Mouse (Mus musculus) liver, embryonic 14.5 days (tissue): ENCODE results near the gene Rraga. TPM values are rescaled to one million over a fixed set of nuclear protein-coding genes. Genes with fewer than 3 reads are reported as not detected.
"Not testable (repeated sequence)": the region's sequence is repeated elsewhere in the genome, so short reads cannot be mapped to it uniquely, and the experiment has no call there.

ENCODE experiments used
- ATAC-seq: fragments of 200-750 bp; cut with Nextera tagmentation; 2 replicates; pipeline ENCODE4 v1.8.0; 2017; ENCODE audit warnings: moderate number of reproducible peaks, mild to moderate bottlenecking, moderate library complexity; ENCODE audit not compliant: insufficient read depth
- DNase-seq, 3 experiments: peaks; one replicate each; pipeline ENCODE4 v3.0.0-alpha.2; 2012 to 2013; ENCODE audit warnings: low read depth in 3 of 3, low spot score in 3 of 3
- H3K27ac ChIP-seq: fragments of 300-500 bp; sonication (generic); 2 replicates; pipeline ENCODE4 v1.5.1; 2014; ENCODE audit warnings: moderate library complexity, mild to moderate bottlenecking, control low read depth, inconsistent platforms
- H3K27me3 ChIP-seq: fragments of 300-500 bp; sonication (generic); 2 replicates; pipeline ENCODE4 v1.6.1; 2014; ENCODE audit warnings: mild to moderate bottlenecking, low read length, moderate library complexity; ENCODE audit not compliant: control insufficient read depth, insufficient read depth
- H3K36me3 ChIP-seq: fragments of 300-500 bp; sonication (generic); replicated peaks from 2 replicates; pipeline ENCODE4 v1.6.1; 2014; ENCODE audit warnings: low read depth; ENCODE audit not compliant: control insufficient read depth, insufficient read depth
- H3K4me1 ChIP-seq, 2 experiments: fragments of 200-500 bp in 1 of 2; fragments of 300-500 bp in 1 of 2; sonication (generic) in 1 of 2; replicated peaks; 2 replicates each; pipeline ENCODE4 v1.6.1; 2012 to 2014; ENCODE audit warnings: antibody characterized with exemption in 1 of 2, inconsistent platforms in 1 of 2, low read length in 1 of 2; ENCODE audit not compliant: control insufficient read depth in 2 of 2, insufficient read depth in 2 of 2
- H3K4me2 ChIP-seq: fragments of 300-500 bp; sonication (generic); 2 replicates; pipeline ENCODE4 v1.6.1; 2014; ENCODE audit warnings: low read depth, mild to moderate bottlenecking, control low read depth, moderate library complexity
- H3K4me3 ChIP-seq, 2 experiments: fragments of 200-500 bp in 1 of 2; fragments of 300-500 bp in 1 of 2; sonication (generic) in 1 of 2; 2 replicates each; pipeline ENCODE4 v1.5.1; 2012 to 2014; ENCODE audit warnings: low read depth in 2 of 2, low read length in 2 of 2, mild to moderate bottlenecking in 2 of 2, control low read depth in 1 of 2, inconsistent platforms in 1 of 2, moderate library complexity in 1 of 2; ENCODE audit not compliant: insufficient read depth in 1 of 2
- H3K9ac ChIP-seq: fragments of 300-500 bp; sonication (generic); replicated peaks from 2 replicates; pipeline ENCODE4 v1.6.1; 2014; ENCODE audit warnings: mild to moderate bottlenecking, control low read depth, moderate library complexity
- H3K9me3 ChIP-seq: fragments of 300-500 bp; sonication (generic); 2 replicates; pipeline ENCODE4 v1.6.1; 2016; ENCODE audit warnings: low read length, mixed read lengths; ENCODE audit not compliant: control insufficient read depth
- CTCF ChIP-seq: IDR thresholded peaks from 2 replicates; pipeline ENCODE4 v1.5.1; 2016; ENCODE audit warnings: antibody characterized with exemption, low read depth, control low read depth
- EP300 ChIP-seq: IDR thresholded peaks from 2 replicates; pipeline ENCODE4 v1.6.1; 2016; ENCODE audit warnings: antibody characterized with exemption, low read depth
- WGBS: fragments of 180-500 bp; shearing (Covaris S2); extraction: QIAGEN DNeasy Blood & Tissue Kit; methylation state at CpG from one replicate; pipeline ENCODE4 v1.1.7; 2014; ENCODE audit not compliant: insufficient replicate concordance; 5-methylcytosine and 5-hydroxymethylcytosine counted together
- polyA plus RNA-seq, 2 experiments: library from polyadenylated mRNA; depleted of rRNA in 1 of 2; stranded (reverse) in 1 of 2; unstranded in 1 of 2; fragments of >200 nt; fragmentation: Nextera tagmentation in 1 of 2; extraction: Ambion mirVana in 1 of 2; gene quantifications; 2 replicates each; pipeline versions ENCODE4 v1.2.1 to v1.2.3; 2012 to 2014

Gene Rraga
- polyA plus RNA-seq, 2 experiments = 33.5 to 38.4 TPM

GRCm38 (mm10) chr4:86620506-86620905, 45.0 kb downstream of the Rraga start:
- no peaks in the 10 kb centered on the region for H3K9me3 ChIP-seq
- H3K4me2 ChIP-seq = no peak overlapping the region
- H3K27me3 ChIP-seq = no peaks in the 10 kb centered on the region
- no peaks in the 10 kb centered on the region for H3K36me3 ChIP-seq
- no peak overlapping the region for H3K9ac ChIP-seq
- H3K4me3 ChIP-seq = no peak overlapping the region
- DNase-seq (no peak), ATAC-seq (no peak)
- WGBS = 43% methylated on average over 2 of the region's 2 CpGs
- H3K27ac ChIP-seq = no peak overlapping the region
- no peaks in the 10 kb centered on the region for H3K4me1 ChIP-seq
- TF ChIP-seq EP300 = no peak
- TF ChIP-seq CTCF = no peak

- TF ChIP-seq EP300 (no peak), CTCF (no peak)
- Histone ChIP-seq H3K27me3 (no peaks in the 10 kb centered on the region), H3K27ac (no peak overlapping the region), H3K9me3 (no peaks in the 10 kb centered on the region), H3K4me2 (no peak overlapping the region), H3K9ac (no peak overlapping the region), H3K4me3 (no peak overlapping the region), H3K4me1 (no peaks in the 10 kb centered on the region), H3K36me3 (no peaks in the 10 kb centered on the region)
- WGBS = 65% methylated on average over 3 of the region's 3 CpGs
- DNase-seq = no peak
- ATAC-seq = no peak
Measured at GRCm38 (mm10) chr4:86622116-86622515, 46.6 kb downstream of the Rraga start.

- not testable (repeated sequence) for H3K9me3 ChIP-seq, H3K27me3 ChIP-seq, H3K4me2 ChIP-seq, H3K27ac ChIP-seq, H3K4me1 ChIP-seq, DNase-seq, H3K4me3 ChIP-seq, ATAC-seq, H3K36me3 ChIP-seq, H3K9ac ChIP-seq
- WGBS = 50% methylated on average over 1 of the region's 1 CpGs
- TF ChIP-seq CTCF = peak; percentile 34; the same call in 1 of the 2 replicates
Measured at GRCm38 (mm10) chr4:86622532-86622931, 47.1 kb downstream of the Rraga start.

DNA sequence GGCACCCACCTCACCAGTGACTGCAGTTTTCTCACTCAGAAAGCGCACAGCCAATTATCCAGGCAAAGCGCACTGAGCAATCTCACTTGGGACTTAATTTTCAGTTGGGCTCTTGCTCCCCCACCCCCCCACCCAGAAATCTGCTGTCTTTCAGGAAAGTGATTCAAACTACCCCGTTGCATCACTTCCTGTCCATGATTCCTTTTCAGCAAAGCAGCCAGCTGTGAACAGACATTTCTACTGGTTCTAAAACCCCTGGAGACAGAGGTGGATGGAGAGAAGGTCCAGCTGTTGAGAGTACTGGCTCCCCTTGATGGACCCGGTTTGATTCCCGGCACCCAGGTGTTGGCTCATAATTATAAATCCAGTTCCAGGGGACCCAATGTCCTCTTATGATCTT, 50.0 kb downstream of the Rraga start:
- Histone ChIP-seq H3K27me3 (no peaks in the 10 kb centered on the region), H3K36me3 (no peaks in the 10 kb centered on the region), H3K9me3 (no peaks in the 10 kb centered on the region), H3K4me1 (no peaks in the 10 kb centered on the region), H3K4me2 (no peak overlapping the region), H3K4me3 (no peak overlapping the region), H3K27ac (no peak overlapping the region), H3K9ac (no peak overlapping the region)
- TF ChIP-seq CTCF (no peak), EP300 (no peak)
- ATAC-seq (no peak), DNase-seq (no peak)
- WGBS = 57% methylated on average over 5 of the region's 5 CpGs

GRCm38 (mm10) chr4:86626496-86626895, 51.0 kb downstream of the Rraga start:
- H3K27ac ChIP-seq, H3K9me3 ChIP-seq, ATAC-seq, H3K36me3 ChIP-seq, DNase-seq, H3K4me2 ChIP-seq, H3K27me3 ChIP-seq, H3K4me1 ChIP-seq, H3K9ac ChIP-seq, H3K4me3 ChIP-seq: not testable (repeated sequence)
- 65% methylated on average over 7 of the region's 7 CpGs for WGBS

Other genes with a start within 250 kb of the Rraga start
- gene Saxo1, start 17.3 kb upstream of the Rraga start, polyA plus RNA-seq (2012; rRNA removed) = not detected in 2 replicates
- not detected in 2 replicates for gene Saxo1, start 17.3 kb upstream of the Rraga start, polyA plus RNA-seq (2014; fragmentation: Nextera tagmentation; extraction: Ambion mirVana)
- 3.8 and 5.7 TPM in 2 replicates for gene Haus6, start 36.4 kb downstream of the Rraga start, polyA plus RNA-seq (2012; rRNA removed)
- gene Haus6, start 36.4 kb downstream of the Rraga start, polyA plus RNA-seq (2014; fragmentation: Nextera tagmentation; extraction: Ambion mirVana) = 12.7 and 14.2 TPM in 2 replicates
- gene Plin2, start 94.4 kb downstream of the Rraga start, polyA plus RNA-seq (2012; rRNA removed) = 89.7 and 108 TPM in 2 replicates
- gene Plin2, start 94.4 kb downstream of the Rraga start, polyA plus RNA-seq (2014; fragmentation: Nextera tagmentation; extraction: Ambion mirVana) = 159 and 166 TPM in 2 replicates
- 2.0 and 2.7 TPM in 2 replicates for gene Dennd4c, start 172.9 kb downstream of the Rraga start, polyA plus RNA-seq (2012; rRNA removed)
- gene Dennd4c, start 172.9 kb downstream of the Rraga start, polyA plus RNA-seq (2014; fragmentation: Nextera tagmentation; extraction: Ambion mirVana) = 2.1 and 2.4 TPM in 2 replicates